Mouse (Mus musculus) limb, embryonic 15.5 days (tissue): Measurements from ENCODE around the gene Ttc26. TPM values are rescaled to one million over a fixed set of nuclear protein-coding genes. Genes with fewer than 3 reads are reported as not detected.
A peak's percentile ranks its signal among the peaks of the same experiment; 100 is the strongest.
"Not testable (repeated sequence)": the region's sequence is repeated elsewhere in the genome, so short reads cannot be mapped to it uniquely, and the experiment has no call there.

Experiments used
- ATAC-seq: fragments of 200-750 bp; cut with Nextera tagmentation; 2 replicates; pipeline ENCODE4 v1.8.0; 2017; ENCODE audit warnings: low read depth, moderate TSS enrichment; ENCODE audit not compliant: insufficient number of reproducible peaks, low FRiP score, low TSS enrichment
- H3K27ac ChIP-seq: fragments of 300-500 bp; sonication (generic); 2 replicates; pipeline ENCODE4 v1.5.1; 2015; ENCODE audit warnings: moderate library complexity, mild to moderate bottlenecking, inconsistent platforms
- H3K27me3 ChIP-seq: fragments of 300-500 bp; sonication (generic); 2 replicates; pipeline ENCODE4 v1.6.1; 2015; ENCODE audit warnings: inconsistent platforms
- H3K36me3 ChIP-seq: fragments of 300-500 bp; sonication (generic); 2 replicates; pipeline ENCODE4 v1.6.1; 2015; ENCODE audit warnings: inconsistent platforms
- H3K4me1 ChIP-seq: fragments of 300-500 bp; sonication (generic); 2 replicates; pipeline ENCODE4 v1.6.1; 2015; ENCODE audit warnings: inconsistent platforms
- H3K4me2 ChIP-seq: fragments of 300-500 bp; sonication (generic); 2 replicates; pipeline ENCODE4 v1.6.1; 2015; ENCODE audit warnings: mild to moderate bottlenecking, inconsistent platforms
- H3K4me3 ChIP-seq: fragments of 300-500 bp; sonication (generic); 2 replicates; pipeline ENCODE4 v1.5.1; 2015; ENCODE audit warnings: mild to moderate bottlenecking, inconsistent platforms
- H3K9ac ChIP-seq: fragments of 300-500 bp; sonication (generic); 2 replicates; pipeline ENCODE4 v1.6.1; 2015; ENCODE audit warnings: inconsistent platforms
- H3K9me3 ChIP-seq: fragments of 300-500 bp; sonication (generic); 2 replicates; pipeline ENCODE4 v1.6.1; 2016; ENCODE audit warnings: inconsistent platforms
- WGBS: fragments of 180-500 bp; shearing (Covaris S2); methylation state at CpG from one replicate; pipeline ENCODE4 v1.1.7; 2015; 5-methylcytosine and 5-hydroxymethylcytosine counted together
- polyA plus RNA-seq: library from polyadenylated mRNA; unstranded; fragments of >200 nt; fragmentation: Nextera tagmentation; extraction: Ambion mirVana; gene quantifications from 2 replicates; pipeline ENCODE4 v1.2.1, GENCODE M21; 2015

Ttc26 gene
- polyA plus RNA-seq, 1 experiment from 2014 or later: 6.0 TPM

- no peak for ATAC-seq
- no peaks in the 10 kb centered on the region for H3K9me3 ChIP-seq
- 73% methylated on average over 8 of the region's 8 CpGs for WGBS
- no peak overlapping the region for H3K27ac ChIP-seq
- H3K4me2 ChIP-seq: no peak overlapping the region
- no peaks in the 10 kb centered on the region for H3K36me3 ChIP-seq
- H3K4me1 ChIP-seq: peaks cover 15% of the 10 kb centered on the region
- no peak overlapping the region for H3K9ac ChIP-seq
- no peak overlapping the region for H3K4me3 ChIP-seq
- peaks cover 39% of the 10 kb centered on the region for H3K27me3 ChIP-seq
These were observed 22.8 kb upstream of the Ttc26 start for GRCm38 (mm10) chr6:38358253-38359027.

DNA sequence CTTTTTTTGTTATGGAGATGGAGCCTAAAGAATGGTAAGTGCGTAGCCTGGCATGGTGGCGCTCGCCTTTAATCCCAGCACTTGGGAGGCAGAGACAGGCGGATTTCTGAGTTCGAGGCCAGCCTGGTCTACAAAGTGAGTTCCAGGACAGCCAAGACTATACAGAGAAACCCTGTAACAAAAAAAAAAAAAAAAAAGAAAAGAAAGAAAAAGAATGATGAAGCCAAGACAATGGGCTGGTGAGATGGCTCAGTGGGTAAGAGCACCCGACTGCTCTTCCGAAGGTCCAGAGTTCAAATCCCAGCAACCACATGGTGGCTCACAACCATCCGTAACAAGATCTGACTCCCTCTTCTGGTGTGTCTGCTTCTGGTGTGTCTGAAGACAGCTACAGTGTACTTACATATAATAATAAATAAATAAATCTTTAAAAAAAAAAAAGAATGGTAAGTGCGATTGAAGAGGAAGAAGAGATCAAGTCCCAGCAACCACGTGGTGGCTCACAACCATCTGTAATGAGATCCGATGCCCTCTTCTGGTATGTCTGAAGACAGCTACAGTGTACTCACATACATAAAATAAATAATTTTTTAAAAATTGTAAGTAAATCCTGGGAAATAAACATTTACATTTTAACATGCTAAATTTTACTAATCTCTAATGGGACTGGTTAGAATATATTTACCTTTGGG is 22.1 kb upstream of the Ttc26 start:
- not testable (repeated sequence) for H3K36me3 ChIP-seq, ATAC-seq, H3K4me2 ChIP-seq, H3K9me3 ChIP-seq, H3K27ac ChIP-seq, H3K4me3 ChIP-seq, H3K9ac ChIP-seq
- Histone ChIP-seq H3K27me3 (peaks cover 34% of the 10 kb centered on the region), H3K4me1 (peaks cover 11% of the 10 kb centered on the region)
- WGBS: 92% methylated on average over 11 of the region's 11 CpGs

DNA sequence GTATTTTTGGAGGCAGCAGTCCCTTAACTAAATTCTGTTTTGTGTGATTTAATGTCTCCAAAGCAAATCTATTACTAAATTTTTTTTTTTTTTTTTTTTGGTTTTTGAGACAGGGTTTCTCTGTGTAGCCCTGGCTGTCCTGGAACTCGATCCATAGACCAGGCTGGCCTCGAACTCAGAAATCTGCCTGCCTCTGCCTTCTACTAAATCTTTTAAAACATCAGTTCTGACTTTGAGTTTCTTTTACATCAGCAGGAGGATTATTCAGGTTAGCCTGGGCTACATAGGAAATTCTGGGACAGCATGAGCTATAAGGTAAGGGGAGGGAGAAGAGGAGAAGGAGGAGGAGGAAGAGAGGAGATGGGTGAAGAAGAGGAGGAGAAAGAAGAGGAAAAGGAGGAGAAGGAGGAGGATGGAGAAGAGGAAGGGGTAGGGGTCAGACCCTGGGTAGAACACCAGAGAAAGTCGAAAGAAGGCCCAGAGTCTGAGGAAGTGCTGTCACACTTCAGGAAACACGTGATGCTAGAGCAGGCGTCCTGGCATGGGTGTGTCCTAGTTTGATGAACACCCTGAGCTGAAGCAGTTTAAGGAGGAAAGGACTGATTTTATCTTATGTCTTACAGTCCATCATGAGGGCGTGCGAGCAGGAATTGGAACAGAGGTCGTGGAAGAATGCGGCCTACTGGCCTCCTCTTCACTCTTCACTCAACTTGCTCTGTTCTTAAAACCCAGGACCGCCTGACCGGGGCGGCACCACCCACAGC is 21.4 kb upstream of the Ttc26 start:
- no peak overlapping the region for H3K9ac ChIP-seq
- H3K9me3 ChIP-seq: no peaks in the 10 kb centered on the region
- H3K27ac ChIP-seq: no peak overlapping the region
- H3K36me3 ChIP-seq: no peaks in the 10 kb centered on the region
- peaks cover 27% of the 10 kb centered on the region for H3K27me3 ChIP-seq
- peaks cover 5% of the 10 kb centered on the region; the same call in 1 of the 2 replicates for H3K4me1 ChIP-seq
- H3K4me3 ChIP-seq: no peak overlapping the region
- ATAC-seq: no peak
- WGBS: 79% methylated on average over 12 of the region's 12 CpGs
- H3K4me2 ChIP-seq: no peak overlapping the region

DNA sequence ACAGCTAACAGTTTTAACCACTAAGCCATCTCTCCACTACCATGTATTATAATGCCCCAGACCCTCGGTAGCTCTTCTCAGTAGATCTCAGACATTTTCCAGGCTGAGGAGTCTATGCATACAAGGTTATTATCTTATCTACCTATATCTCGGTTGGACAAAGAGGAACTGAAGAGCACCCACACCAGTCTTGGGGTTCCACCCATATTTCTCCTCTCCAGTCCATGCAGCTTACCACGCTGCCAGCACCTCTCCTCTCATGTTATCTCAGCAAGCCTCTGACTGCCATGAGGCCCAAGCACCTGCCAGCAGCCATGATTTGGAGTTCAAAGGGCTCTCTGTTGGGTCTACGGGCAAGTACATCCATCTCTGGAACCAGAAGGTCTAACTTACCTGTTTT is 20.2 kb upstream of the Ttc26 start:
- Histone ChIP-seq H3K27me3 (peaks cover 16% of the 10 kb centered on the region), H3K4me2 (no peak overlapping the region), H3K36me3 (no peaks in the 10 kb centered on the region), H3K4me1 (no peaks in the 10 kb centered on the region), H3K9me3 (no peaks in the 10 kb centered on the region), H3K9ac (no peak overlapping the region), H3K27ac (no peak overlapping the region), H3K4me3 (no peak overlapping the region)
- ATAC-seq: no peak
- WGBS: 70% methylated on average over 4 of the region's 4 CpGs

GRCm38 (mm10) chr6:38361937-38362336 is 19.3 kb upstream of the Ttc26 start:
- no peaks in the 10 kb centered on the region for H3K9me3 ChIP-seq
- no peak overlapping the region for H3K9ac ChIP-seq
- H3K4me3 ChIP-seq: no peak overlapping the region
- WGBS: 40% methylated on average over 1 of the region's 1 CpGs
- H3K4me1 ChIP-seq: no peaks in the 10 kb centered on the region
- H3K27ac ChIP-seq: no peak overlapping the region
- no peaks in the 10 kb centered on the region for H3K36me3 ChIP-seq
- ATAC-seq: no peak
- no peak overlapping the region for H3K4me2 ChIP-seq
- peaks cover 9% of the 10 kb centered on the region; the same call in 1 of the 2 replicates for H3K27me3 ChIP-seq

- Histone ChIP-seq H3K27ac (no peak overlapping the region), H3K27me3 (peaks cover under 1% of the 10 kb centered on the region; the same call in 1 of the 2 replicates), H3K4me2 (no peak overlapping the region), H3K4me3 (no peak overlapping the region), H3K9me3 (no peaks in the 10 kb centered on the region), H3K9ac (no peak overlapping the region), H3K36me3 (no peaks in the 10 kb centered on the region), H3K4me1 (no peaks in the 10 kb centered on the region)
- no peak for ATAC-seq
- WGBS: 46% methylated on average over 4 of the region's 4 CpGs
These were observed 17.9 kb upstream of the Ttc26 start for GRCm38 (mm10) chr6:38363370-38363769.

DNA sequence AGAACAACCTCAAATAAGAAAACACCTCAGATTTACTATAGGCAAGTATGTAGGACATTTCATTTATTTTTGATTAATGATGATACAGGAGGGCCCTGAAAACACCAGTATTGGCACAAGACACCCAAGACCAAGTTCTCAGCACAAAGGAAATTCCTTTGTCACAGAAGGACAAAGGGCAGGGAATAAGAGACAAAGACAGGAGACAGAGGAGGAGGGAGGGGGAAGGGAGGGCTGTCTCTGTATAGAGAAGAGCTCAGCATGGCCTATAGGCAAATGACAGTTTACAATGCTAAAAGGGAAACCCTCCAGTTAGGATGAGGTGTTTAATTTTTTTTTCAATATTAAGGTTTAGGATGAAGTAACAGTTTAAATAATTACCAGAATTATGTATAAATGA is 17.1 kb upstream of the Ttc26 start:
- Histone ChIP-seq H3K4me1 (no peaks in the 10 kb centered on the region), H3K9me3 (no peaks in the 10 kb centered on the region), H3K36me3 (no peaks in the 10 kb centered on the region), H3K4me2 (no peak overlapping the region), H3K4me3 (no peak overlapping the region), H3K27me3 (no peaks in the 10 kb centered on the region), H3K9ac (no peak overlapping the region), H3K27ac (no peak overlapping the region)
- no peak for ATAC-seq

DNA sequence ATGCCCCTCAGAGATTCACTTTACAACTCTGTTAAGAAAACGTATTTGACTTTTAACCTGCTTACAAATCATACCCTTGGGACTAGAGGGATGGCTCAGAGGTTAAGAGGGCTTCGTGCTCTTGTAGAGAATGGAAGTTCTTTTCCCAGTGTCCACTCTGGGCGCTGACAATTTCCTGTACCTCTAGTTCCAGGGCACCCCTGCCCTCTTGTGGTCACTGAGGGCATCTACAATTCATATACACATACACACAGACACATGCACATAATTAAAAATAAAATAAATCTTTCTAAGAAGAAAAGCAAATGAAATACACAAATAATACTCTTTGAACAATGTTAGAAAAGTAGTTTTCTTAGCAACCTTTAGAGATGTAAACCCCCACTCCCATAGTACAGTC is 11.3 kb upstream of the Ttc26 start:
- ATAC-seq: no peak
- no peaks in the 10 kb centered on the region for H3K36me3 ChIP-seq
- no peaks in the 10 kb centered on the region for H3K27me3 ChIP-seq
- H3K9me3 ChIP-seq: no peaks in the 10 kb centered on the region
- H3K27ac ChIP-seq: no peak overlapping the region
- H3K4me1 ChIP-seq: no peaks in the 10 kb centered on the region
- WGBS: 76% methylated on average over 3 of the region's 3 CpGs
- H3K4me3 ChIP-seq: no peak overlapping the region
- H3K9ac ChIP-seq: no peak overlapping the region
- H3K4me2 ChIP-seq: no peak overlapping the region

- ATAC-seq: no peak
- H3K9ac ChIP-seq: no peak overlapping the region
- no peaks in the 10 kb centered on the region for H3K9me3 ChIP-seq
- H3K36me3 ChIP-seq: no peaks in the 10 kb centered on the region
- H3K4me2 ChIP-seq: no peak overlapping the region
- no peaks in the 10 kb centered on the region for H3K27me3 ChIP-seq
- no peaks in the 10 kb centered on the region for H3K4me1 ChIP-seq
- H3K27ac ChIP-seq: no peak overlapping the region
- WGBS: 62% methylated on average over 1 of the region's 1 CpGs
- H3K4me3 ChIP-seq: no peak overlapping the region
These were observed 7.0 kb upstream of the Ttc26 start for GRCm38 (mm10) chr6:38374271-38374670.

DNA sequence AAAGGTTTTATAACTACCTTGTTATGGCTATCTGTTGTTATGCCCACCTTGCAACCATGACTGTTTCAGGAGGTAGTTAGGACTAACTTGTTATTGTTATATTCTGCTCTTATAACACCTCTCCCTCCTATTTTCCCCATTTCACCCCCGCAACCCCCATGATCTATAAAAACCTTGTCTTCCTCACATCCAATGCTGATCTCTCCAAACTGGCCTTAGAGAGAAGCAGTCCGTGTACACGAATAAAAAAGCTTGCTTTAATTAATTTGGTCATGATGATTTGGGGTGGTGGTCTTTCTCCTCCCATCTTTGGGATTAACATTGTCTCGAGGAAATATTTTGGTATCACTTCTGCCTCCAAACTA is 523 bp upstream of the Ttc26 start:
- 1% methylated on average over 4 of the region's 4 CpGs for WGBS
- Histone ChIP-seq H3K27ac (peak overlapping the region; percentile 44), H3K4me3 (peak overlapping the region; percentile 64), H3K27me3 (no peaks in the 10 kb centered on the region), H3K9me3 (no peaks in the 10 kb centered on the region), H3K36me3 (peaks cover 4% of the 10 kb centered on the region; the same call in 1 of the 2 replicates), H3K4me2 (peak overlapping the region; percentile 79), H3K4me1 (0 out of 2 replicates have a peak, but pooled peaks cover 2% of the 10 kb centered on the region), H3K9ac (peak overlapping the region; percentile 44)
- ATAC-seq: no peak

DNA sequence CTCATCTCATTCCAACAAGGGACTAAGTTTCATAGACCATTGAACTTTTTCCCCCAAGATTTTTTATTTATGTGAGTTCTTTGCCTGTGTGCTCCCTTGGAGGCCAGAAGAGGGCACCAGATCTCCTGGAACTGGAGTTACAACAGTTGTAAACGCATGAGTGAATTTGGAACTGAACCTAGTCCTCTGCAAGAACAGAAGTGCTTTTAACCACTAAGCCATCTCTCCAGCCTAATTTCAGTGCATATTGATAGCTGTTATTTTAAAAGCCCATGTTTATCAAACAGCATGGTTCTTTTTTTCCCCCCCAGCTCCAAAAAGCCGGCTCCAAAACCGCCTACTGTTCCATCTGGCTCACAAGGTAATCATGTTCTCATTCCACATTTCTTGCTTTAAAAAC is 8.4 kb downstream of the Ttc26 start:
- H3K27me3 ChIP-seq: no peaks in the 10 kb centered on the region
- no peak for ATAC-seq
- H3K4me1 ChIP-seq: no peaks in the 10 kb centered on the region
- no peak overlapping the region for H3K9ac ChIP-seq
- no peak overlapping the region for H3K27ac ChIP-seq
- H3K36me3 ChIP-seq: peaks cover 33% of the 10 kb centered on the region; the same call in 1 of the 2 replicates
- H3K4me3 ChIP-seq: no peak overlapping the region
- no peaks in the 10 kb centered on the region for H3K9me3 ChIP-seq
- WGBS: 82% methylated on average over 3 of the region's 3 CpGs
- H3K4me2 ChIP-seq: no peak overlapping the region

GRCm38 (mm10) chr6:38432457-38432856 is 51.2 kb downstream of the Ttc26 start:
- ATAC-seq, H3K9me3 ChIP-seq: not testable (repeated sequence)
- WGBS: 66% methylated on average over 5 of the region's 5 CpGs

More at GRCm38 (mm10) chr6:38432457-38432856, 51.2 kb downstream of the Ttc26 start:
- peak overlapping the region; percentile 71 for H3K4me2 ChIP-seq
- not testable (repeated sequence) for H3K27ac ChIP-seq, H3K4me1 ChIP-seq, H3K27me3 ChIP-seq, H3K36me3 ChIP-seq, H3K9ac ChIP-seq
- H3K4me3 ChIP-seq: peak overlapping the region; percentile 96; the same call in 1 of the 2 replicates
